Mouse (Mus musculus) heart, embryonic 14.5 days (tissue): ENCODE results near the gene Cyp2u1. TPM values are rescaled to one million over a fixed set of nuclear protein-coding genes. Genes with fewer than 3 reads are reported as not detected.
A peak's percentile ranks its signal among the peaks of the same experiment; 100 is the strongest.
"Not testable (repeated sequence)": the region's sequence is repeated elsewhere in the genome, so short reads cannot be mapped to it uniquely, and the experiment has no call there.

ENCODE experiments used
- ATAC-seq: fragments of 200-750 bp; cut with Nextera tagmentation; 2 replicates; pipeline ENCODE4 v1.8.0; 2017; ENCODE audit warnings: low read depth, moderate TSS enrichment; ENCODE audit not compliant: insufficient number of reproducible peaks, insufficient read depth, low FRiP score
- H3K27ac ChIP-seq, 2 experiments: fragments of 200-500 bp in 1 of 2; fragments of 300-500 bp in 1 of 2; sonication (generic) in 1 of 2; replicated peaks in 1 of 2; 2 replicates each; pipeline ENCODE4 v1.5.1; 2012 to 2014; ENCODE audit warnings: low read depth in 2 of 2, low read length in 2 of 2, control low read depth in 1 of 2, mild to moderate bottlenecking in 1 of 2, mixed read lengths in 1 of 2; ENCODE audit not compliant: control insufficient read depth in 1 of 2, insufficient read depth in 1 of 2
- H3K27me3 ChIP-seq: fragments of 300-500 bp; sonication (generic); 2 replicates; pipeline ENCODE4 v1.6.1; 2014; ENCODE audit warnings: mild to moderate bottlenecking, low read length, control low read depth; ENCODE audit not compliant: control insufficient read depth, insufficient read depth
- H3K36me3 ChIP-seq: fragments of 300-500 bp; sonication (generic); 2 replicates; pipeline ENCODE4 v1.6.1; 2014; ENCODE audit warnings: mild to moderate bottlenecking, control low read depth, low read length, mixed read lengths; ENCODE audit not compliant: control insufficient read depth, insufficient read depth
- H3K4me1 ChIP-seq, 2 experiments: fragments of 200-500 bp in 1 of 2; fragments of 300-500 bp in 1 of 2; sonication (generic) in 1 of 2; 2 replicates each; pipeline ENCODE4 v1.6.1; 2012 to 2014; ENCODE audit warnings: low read length in 2 of 2, control low read depth in 1 of 2, mixed read lengths in 1 of 2; ENCODE audit not compliant: control insufficient read depth in 2 of 2, insufficient read depth in 2 of 2
- H3K4me2 ChIP-seq: fragments of 300-500 bp; sonication (generic); 2 replicates; pipeline ENCODE4 v1.6.1; 2014; ENCODE audit warnings: mild to moderate bottlenecking, low read length
- H3K4me3 ChIP-seq, 2 experiments: fragments of 200-500 bp in 1 of 2; fragments of 300-500 bp in 1 of 2; sonication (generic) in 1 of 2; 2 replicates each; pipeline ENCODE4 v1.5.1; 2012 to 2014; ENCODE audit warnings: low read length in 2 of 2, mild to moderate bottlenecking in 2 of 2, control low read depth in 1 of 2, low read depth in 1 of 2, moderate library complexity in 1 of 2; ENCODE audit not compliant: control insufficient read depth in 1 of 2, insufficient read depth in 1 of 2
- H3K9ac ChIP-seq: fragments of 300-500 bp; sonication (generic); 2 replicates; pipeline ENCODE4 v1.6.1; 2014; ENCODE audit warnings: mild to moderate bottlenecking, low read length
- H3K9me3 ChIP-seq: fragments of 300-500 bp; sonication (generic); 2 replicates; pipeline ENCODE4 v1.6.1; 2016; ENCODE audit warnings: low read length, control low read depth; ENCODE audit not compliant: control insufficient read depth
- WGBS: fragments of 180-500 bp; shearing (Covaris S2); extraction: QIAGEN DNeasy Blood & Tissue Kit; methylation state at CpG from one replicate; pipeline ENCODE4 v1.1.7; 2014; 5-methylcytosine and 5-hydroxymethylcytosine counted together
- polyA plus RNA-seq: library from polyadenylated mRNA; unstranded; fragments of >200 nt; fragmentation: Nextera tagmentation; extraction: Ambion mirVana; gene quantifications from 2 replicates; pipeline ENCODE4 v1.2.1, GENCODE M21; 2014

Gene Cyp2u1
- polyA plus RNA-seq, 1 experiment from 2014 or later = 13.2 TPM

- Histone ChIP-seq H3K27me3 (no peaks in the 10 kb centered on the region), H3K4me3 (no peak overlapping the region), H3K36me3 (no peaks in the 10 kb centered on the region), H3K27ac (no peak overlapping the region), H3K4me1 (no peaks in the 10 kb centered on the region), H3K9me3 (no peaks in the 10 kb centered on the region), H3K9ac (no peak overlapping the region), H3K4me2 (no peak overlapping the region)
- no peak for ATAC-seq
- 62% methylated on average over 3 of the region's 3 CpGs for WGBS
Measured at GRCm38 (mm10) chr3:131340885-131341284, 37.9 kb upstream of the Cyp2u1 start.

- WGBS = 79% methylated on average over 4 of the region's 4 CpGs
- H3K4me2 ChIP-seq = no peak overlapping the region
- no peak for ATAC-seq
- H3K27ac ChIP-seq = no peak overlapping the region
- no peaks in the 10 kb centered on the region for H3K36me3 ChIP-seq
- H3K9me3 ChIP-seq = no peaks in the 10 kb centered on the region
- H3K4me3 ChIP-seq = no peak overlapping the region
- peaks cover 9 to 12% of the 10 kb centered on the region in 2 experiments for H3K4me1 ChIP-seq
- H3K9ac ChIP-seq = no peak overlapping the region
- H3K27me3 ChIP-seq = no peaks in the 10 kb centered on the region
Measured at GRCm38 (mm10) chr3:131339280-131339679, 36.3 kb upstream of the Cyp2u1 start.

- H3K4me2 ChIP-seq, H3K27me3 ChIP-seq, H3K9ac ChIP-seq, H3K27ac ChIP-seq, ATAC-seq, H3K4me3 ChIP-seq, H3K36me3 ChIP-seq, H3K9me3 ChIP-seq: not testable (repeated sequence)
- WGBS = 97% methylated on average over 7 of the region's 7 CpGs
- peaks cover 16% of the 10 kb centered on the region in 2 experiments for H3K4me1 ChIP-seq
Measured at GRCm38 (mm10) chr3:131337749-131338148, 34.7 kb upstream of the Cyp2u1 start.

GRCm38 (mm10) chr3:131336629-131337028 is 33.6 kb upstream of the Cyp2u1 start:
- Histone ChIP-seq H3K4me3 (no peak overlapping the region), H3K9me3 (no peaks in the 10 kb centered on the region), H3K4me2 (no peak overlapping the region), H3K9ac (no peak overlapping the region), H3K36me3 (no peaks in the 10 kb centered on the region), H3K4me1 (peaks cover 16% of the 10 kb centered on the region in 2 experiments), H3K27ac (no peak overlapping the region), H3K27me3 (no peaks in the 10 kb centered on the region)
- WGBS = 92% methylated on average over 8 of the region's 8 CpGs
- no peak for ATAC-seq

GRCm38 (mm10) chr3:131335117-131335547 is 32.1 kb upstream of the Cyp2u1 start:
- ATAC-seq = 0 out of 2 replicates have a peak, but pooled peaks have one; percentile 9
- Histone ChIP-seq H3K4me3 (peak overlapping the region in 1 of 2 experiments; percentile 17; a peak in 2 of 4 replicates), H3K9ac (peak overlapping the region; percentile 54), H3K9me3 (no peaks in the 10 kb centered on the region), H3K4me2 (peak overlapping the region; percentile 70), H3K27me3 (no peaks in the 10 kb centered on the region), H3K27ac (peak overlapping the region; percentile 53 to 75; a peak in 3 of 4 replicates), H3K4me1 (peaks cover 16% of the 10 kb centered on the region in 2 experiments), H3K36me3 (no peaks in the 10 kb centered on the region)
- WGBS = 51% methylated on average over 8 of the region's 8 CpGs

- no peak for ATAC-seq
- WGBS = 82% methylated on average over 7 of the region's 7 CpGs
Measured at GRCm38 (mm10) chr3:131327189-131327588, 24.2 kb upstream of the Cyp2u1 start.

GRCm38 (mm10) chr3:131326637-131327036 is 23.6 kb upstream of the Cyp2u1 start:
- Histone ChIP-seq H3K9me3 (no peaks in the 10 kb centered on the region; the same call in 1 of the 2 replicates), H3K27me3 (no peaks in the 10 kb centered on the region), H3K4me2 (no peak overlapping the region), H3K9ac (no peak overlapping the region), H3K27ac (no peak overlapping the region), H3K4me3 (no peak overlapping the region), H3K4me1 (no peaks in the 10 kb centered on the region), H3K36me3 (no peaks in the 10 kb centered on the region)
- no peak for ATAC-seq
- 74% methylated on average over 4 of the region's 4 CpGs for WGBS

More at GRCm38 (mm10) chr3:131327189-131327588, 24.2 kb upstream of the Cyp2u1 start:
- Histone ChIP-seq H3K27me3 (no peaks in the 10 kb centered on the region), H3K4me3 (no peak overlapping the region), H3K4me1 (no peaks in the 10 kb centered on the region), H3K9me3 (no peaks in the 10 kb centered on the region; the same call in 1 of the 2 replicates), H3K27ac (no peak overlapping the region), H3K9ac (no peak overlapping the region), H3K4me2 (no peak overlapping the region), H3K36me3 (no peaks in the 10 kb centered on the region)
